In the genomic region with DNA sequence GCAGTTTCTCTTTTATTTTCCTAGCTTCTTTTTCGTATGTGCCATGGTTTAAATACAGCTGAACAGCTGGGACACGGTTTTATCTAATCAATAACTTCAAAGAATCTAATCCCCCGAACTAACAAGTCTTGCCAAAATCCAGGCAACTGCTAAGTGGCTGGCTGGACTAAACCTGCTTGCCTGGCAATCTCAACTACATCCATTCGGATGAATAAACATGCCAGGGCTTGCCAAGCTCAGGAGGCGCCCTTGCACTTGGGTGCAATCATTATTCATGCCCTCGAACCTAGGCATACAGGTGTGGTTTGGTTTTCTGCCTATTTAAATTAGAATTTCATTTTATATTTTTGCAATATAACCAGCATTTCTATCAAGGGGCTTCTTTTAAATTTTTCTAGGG, we compare ENCODE assay signal across 22 mouse cellular contexts.
"Had no signal": no experiment of that assay in that cellular context is flagged by ENCODE, and none has a peak within 500 bp of the region (broad histone marks: within the 10 kb centered on the region; RNA-seq: fewer than 3 reads in every experiment).

No protein-coding gene starts in this region.

- DNase-seq: kidney, adult 2 months; kidney, postnatal 10 days; layer of hippocampus, postnatal 36 days; liver; liver, embryonic 13.5 days; lung, embryonic 14.5 days; right cerebral cortex, adult 18-20 months; right cerebral cortex, postnatal 14 days; right cerebral cortex, postnatal 4 days; thymus, adult 2 months; thymus, postnatal 14 days; thymus, postnatal 4 days had no signal

- H3K27ac ChIP-seq: kidney, embryonic 15.5 days; left cerebral cortex, adult 2 months; limb, embryonic 10.5 days; limb, embryonic 13.5 days; liver, embryonic 13.5 days; macrophage; neural tube, embryonic 12.5 days; neural tube, embryonic 15.5 days; stomach, postnatal 0 days had no signal

- H3K27me3 ChIP-seq: kidney, embryonic 15.5 days; limb, embryonic 13.5 days; liver, embryonic 13.5 days; neural tube, embryonic 12.5 days; neural tube, embryonic 15.5 days had no signal

- H3K4me1 ChIP-seq: kidney, embryonic 15.5 days; limb, embryonic 10.5 days; limb, embryonic 13.5 days; liver, embryonic 13.5 days; neural tube, embryonic 12.5 days; neural tube, embryonic 15.5 days had no signal

- H3K4me3 ChIP-seq: kidney, embryonic 15.5 days; left cerebral cortex, adult 2 months; limb, embryonic 10.5 days; limb, embryonic 13.5 days; liver, embryonic 13.5 days; neural tube, embryonic 12.5 days; neural tube, embryonic 15.5 days had no signal

- H3K4me2 ChIP-seq: kidney, embryonic 15.5 days; limb, embryonic 13.5 days; liver, embryonic 13.5 days; lung, embryonic 14.5 days; neural tube, embryonic 12.5 days; neural tube, embryonic 15.5 days had no signal

- H3K9me3 ChIP-seq: kidney, embryonic 15.5 days; limb, embryonic 10.5 days; liver, embryonic 13.5 days; neural tube, embryonic 12.5 days; neural tube, embryonic 15.5 days had no signal

- ATAC-seq: intestine, embryonic 16.5 days; lung, postnatal 0 days had no signal

- H3K9ac ChIP-seq: kidney, embryonic 15.5 days; limb, embryonic 13.5 days; liver, embryonic 13.5 days; lung, embryonic 14.5 days; neural tube, embryonic 12.5 days; neural tube, embryonic 15.5 days had no signal

- H3K36me3 ChIP-seq: kidney, embryonic 15.5 days; limb, embryonic 10.5 days; limb, embryonic 13.5 days; liver, embryonic 13.5 days; neural tube, embryonic 12.5 days; neural tube, embryonic 15.5 days had no signal
